Mouse (Mus musculus) stomach, postnatal 0 days (tissue): ENCODE data around the gene Lmntd1.

Experiments
- CTCF ChIP-seq: IDR thresholded peaks from 2 replicates; pipeline ENCODE4 v1.5.1; 2016; ENCODE audit warnings: antibody characterized with exemption, low read depth, mild to moderate bottlenecking, moderate library complexity
- EP300 ChIP-seq: optimal IDR thresholded peaks from 2 replicates; pipeline ENCODE3; 2016; ENCODE audit warnings: antibody characterized with exemption

- TF ChIP-seq EP300 (no peak), CTCF (no peak)
Observed at GRCm38 (mm10) chr6:145552817-145553216, 61.3 kb downstream of the Lmntd1 start.
